Mouse (Mus musculus) hematopoietic multipotent progenitor cell, adult 10-12 weeks (in vitro differentiated cells): ENCODE measurements around the gene Olfr1360. TPM values are rescaled to one million over a fixed set of nuclear protein-coding genes. Genes with fewer than 3 reads are reported as not detected.

Experiments
- polyA plus RNA-seq: library from polyadenylated mRNA; stranded (reverse); fragments of >175 nt; gene quantifications from 2 replicates; pipeline ENCODE4 v1.2.3, GENCODE M21; 2012; ENCODE audit warnings: low replicate concordance

Gene Olfr1360
- not detected in 2 replicates for polyA plus RNA-seq

DNA sequence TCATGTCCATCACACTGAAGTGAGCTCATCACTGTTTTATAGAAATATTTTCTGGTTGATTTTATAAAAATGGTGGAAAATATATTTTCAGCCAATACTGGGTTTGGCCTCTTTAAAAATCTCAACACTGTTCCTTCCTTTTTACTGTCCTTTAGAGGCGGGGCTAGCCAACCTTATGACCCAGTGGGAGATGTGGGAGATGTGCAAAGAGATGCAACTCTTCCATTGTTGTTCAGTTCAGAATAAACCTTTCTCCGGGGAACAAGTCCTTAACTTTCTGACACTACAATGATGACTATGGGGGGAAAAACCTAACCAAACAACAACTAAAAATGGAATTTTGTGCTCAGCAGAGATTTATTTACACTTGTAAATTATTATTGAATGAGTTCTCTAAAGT lies at the start of gene Olfr1360:
Olfr1360 (minus strand) TSS at position 101 of the 400 bp plus-strand sequence.

DNA sequence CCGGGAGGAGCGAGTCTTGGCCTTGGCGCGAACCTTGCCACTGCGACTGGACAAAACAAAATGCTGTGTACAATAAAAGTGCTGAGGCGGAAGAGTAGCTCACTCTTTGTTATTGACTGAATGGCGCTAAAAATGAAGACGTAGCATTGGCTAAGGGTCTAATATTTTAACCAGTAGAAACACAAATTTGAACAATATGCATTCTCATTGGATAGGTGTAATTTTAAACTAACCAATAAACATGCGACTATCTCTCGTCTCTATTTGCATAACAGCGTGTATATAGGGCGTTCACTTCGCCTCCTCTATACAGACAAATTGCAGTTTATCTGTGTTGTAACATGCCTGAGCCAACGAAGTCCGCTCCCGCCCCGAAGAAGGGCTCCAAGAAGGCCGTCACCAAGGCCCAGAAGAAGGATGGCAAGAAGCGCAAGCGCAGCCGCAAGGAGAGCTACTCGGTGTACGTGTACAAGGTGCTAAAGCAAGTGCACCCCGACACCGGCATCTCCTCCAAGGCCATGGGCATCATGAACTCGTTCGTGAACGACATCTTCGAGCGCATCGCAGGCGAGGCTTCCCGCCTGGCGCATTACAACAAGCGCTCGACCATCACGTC lies 44.7 kb upstream of the Olfr1360 start, which contains the start of gene Hist1h2bm:
Hist1h2bm (plus strand) TSS at position 288 of the 616 bp plus-strand sequence.

DNA sequence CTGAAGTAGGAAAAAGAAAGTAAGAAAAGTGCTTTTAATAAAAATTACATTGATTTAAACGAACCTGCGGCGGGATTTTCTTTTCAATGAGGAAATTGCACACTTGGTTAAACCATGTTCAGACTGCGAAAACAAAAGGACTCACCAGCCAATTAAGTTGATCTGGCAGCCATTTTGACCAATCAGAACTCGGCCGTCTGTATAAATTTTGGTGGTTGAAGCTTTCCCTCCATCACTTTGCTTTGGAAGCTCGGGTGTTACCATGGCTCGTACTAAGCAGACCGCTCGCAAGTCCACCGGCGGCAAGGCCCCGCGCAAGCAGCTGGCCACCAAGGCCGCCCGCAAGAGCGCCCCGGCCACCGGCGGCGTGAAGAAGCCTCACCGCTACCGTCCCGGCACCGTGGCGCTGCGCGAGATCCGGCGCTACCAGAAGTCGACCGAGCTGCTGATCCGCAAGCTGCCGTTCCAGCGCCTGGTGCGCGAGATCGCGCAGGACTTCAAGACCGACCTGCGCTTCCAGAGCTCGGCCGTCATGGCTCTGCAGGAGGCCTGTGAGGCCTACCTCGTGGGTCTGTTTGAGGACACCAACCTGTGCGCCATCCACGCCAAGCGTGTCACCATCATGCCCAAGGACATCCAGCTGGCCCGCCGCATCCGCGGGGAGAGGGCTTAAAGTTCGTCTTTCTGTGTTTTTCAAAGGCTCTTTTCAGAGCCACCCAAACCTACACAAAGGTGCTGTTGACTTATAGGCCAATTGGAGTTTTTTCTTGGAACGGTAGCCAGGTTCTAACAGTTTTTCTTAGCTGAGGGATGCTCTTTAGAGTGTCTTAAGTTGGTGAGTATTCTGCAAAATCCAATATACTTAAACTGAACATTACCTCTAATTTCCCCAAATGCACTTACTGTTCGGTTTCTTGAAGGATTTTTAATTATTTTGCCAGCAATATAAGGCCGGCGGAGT lies 40.5 kb upstream of the Olfr1360 start, which contains the start of gene Hist1h3h:
Hist1h3h (plus strand) TSS at position 263 of the 961 bp plus-strand sequence.

DNA sequence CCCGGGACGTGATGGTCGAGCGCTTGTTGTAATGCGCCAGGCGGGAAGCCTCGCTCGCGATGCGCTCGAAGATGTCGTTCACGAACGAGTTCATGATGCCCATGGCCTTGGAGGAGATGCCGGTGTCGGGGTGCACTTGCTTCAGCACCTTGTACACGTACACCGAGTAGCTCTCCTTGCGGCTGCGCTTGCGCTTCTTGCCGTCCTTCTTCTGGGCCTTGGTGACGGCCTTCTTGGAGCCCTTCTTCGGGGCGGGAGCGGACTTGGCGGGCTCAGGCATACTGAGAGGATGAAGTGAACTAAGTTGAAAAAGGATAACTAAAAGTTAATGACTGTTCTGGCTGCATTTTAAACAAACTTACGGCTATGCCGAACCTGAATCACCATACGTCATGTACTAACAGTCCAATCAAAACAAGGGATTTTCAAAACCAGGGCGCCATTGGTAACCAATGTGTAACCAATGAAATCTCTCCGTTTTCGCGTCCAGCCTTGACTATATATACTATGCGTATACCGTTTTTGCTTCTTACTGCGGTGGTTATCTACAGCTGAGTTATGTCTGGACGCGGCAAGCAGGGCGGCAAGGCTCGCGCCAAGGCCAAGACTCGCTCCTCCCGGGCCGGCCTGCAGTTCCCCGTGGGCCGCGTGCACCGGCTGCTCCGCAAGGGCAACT lies 38.8 kb upstream of the Olfr1360 start, which contains the start of the genes Hist1h2bl and Hist1h2ai:
Hist1h2bl (minus strand) TSS at position 280 of the 676 bp plus-strand sequence.
Hist1h2ai (plus strand) TSS at position 559 of the 676 bp plus-strand sequence.

DNA sequence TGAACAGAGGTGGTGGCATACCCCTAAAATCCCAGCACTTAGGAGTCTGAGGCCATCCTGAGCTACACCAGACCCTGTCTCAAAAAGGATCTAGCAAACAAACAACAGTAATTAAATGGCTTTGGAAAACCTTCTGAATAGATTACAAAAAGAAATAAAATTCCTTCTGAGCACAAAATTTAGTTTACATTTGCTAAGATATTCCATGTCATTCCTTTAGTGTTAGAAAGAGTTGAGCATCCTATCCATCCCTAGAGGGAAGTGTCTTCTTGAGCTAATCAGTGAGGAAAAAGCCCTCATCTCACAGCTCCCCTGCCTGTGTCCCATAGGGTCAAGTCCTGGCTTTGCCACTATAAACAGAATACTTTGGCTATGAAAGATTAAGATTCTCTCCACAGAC lies 20.6 kb upstream of the Olfr1360 start, which contains the start of gene Olfr1359:
Olfr1359 (plus strand) TSS at position 301 of the 400 bp plus-strand sequence.

DNA sequence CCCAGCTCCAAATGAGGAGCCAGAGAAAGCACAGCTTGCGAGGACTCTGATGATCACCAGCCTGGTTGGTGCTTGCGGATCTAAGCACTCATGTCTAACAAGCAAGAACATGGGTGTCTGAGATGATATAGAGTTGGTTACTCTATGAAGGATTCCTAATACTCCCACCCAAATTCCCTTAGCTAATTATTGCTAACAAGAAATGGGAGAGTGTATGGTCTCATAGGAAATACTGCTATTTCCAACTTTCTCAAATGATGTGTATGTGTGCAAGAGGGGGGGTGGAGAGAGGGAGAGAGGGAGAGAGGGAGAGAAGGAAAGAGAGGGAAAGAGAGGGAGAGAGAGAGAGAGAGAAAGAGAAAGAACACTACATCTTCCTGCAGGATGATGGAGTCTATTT lies 13.9 kb downstream of the Olfr1360 start, which contains the start of gene Olfr1361:
Olfr1361 (minus strand) TSS at position 101 of the 400 bp plus-strand sequence.

DNA sequence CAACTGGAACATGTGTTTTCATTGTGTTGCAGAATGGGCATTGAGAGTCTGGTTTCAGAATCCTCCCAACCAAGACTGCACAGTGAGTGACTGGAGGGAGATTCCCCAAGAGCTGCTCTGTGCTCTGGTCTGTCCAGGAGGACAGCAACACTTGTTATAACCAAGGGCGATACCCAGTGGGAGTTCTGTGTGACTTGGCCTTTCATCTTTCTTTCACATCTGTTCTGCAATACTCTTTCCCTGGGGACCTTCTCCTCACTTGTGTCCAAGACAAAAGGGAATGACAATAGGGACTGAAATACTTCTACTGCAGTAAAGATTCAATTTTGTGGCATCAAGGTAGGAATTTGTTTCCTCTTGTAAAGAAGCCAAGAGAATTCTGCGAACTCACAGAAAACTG lies 34.8 kb downstream of the Olfr1360 start, which contains the start of gene Olfr11:
Olfr11 (minus strand) TSS at position 101 of the 400 bp plus-strand sequence.

Other genes starting within 250 kb of the Olfr1360 start
- 0.19 TPM in 1 of 2 replicates, not detected in the other for gene Pgbd1, start 236.3 kb downstream of the Olfr1360 start, polyA plus RNA-seq
- gene Zscan26, start 223.7 kb downstream of the Olfr1360 start, polyA plus RNA-seq, result 7.6 and 8.1 TPM in 2 replicates
- 0.65 and 1.1 TPM in 2 replicates for gene Nkapl, start 208.9 kb downstream of the Olfr1360 start, polyA plus RNA-seq
- 0.07 TPM in 1 of 2 replicates, not detected in the other for gene Zkscan4, start 198.5 kb downstream of the Olfr1360 start, polyA plus RNA-seq
- gene Gm10065, start 198.0 kb downstream of the Olfr1360 start, polyA plus RNA-seq, result not detected in 2 replicates
- 0.21 and 0.27 TPM in 2 replicates for gene AK157302, start 182.2 kb downstream of the Olfr1360 start, polyA plus RNA-seq
- gene Gm11273, start 176.0 kb downstream of the Olfr1360 start, polyA plus RNA-seq, result 5.8 and 7.5 TPM in 2 replicates
- 3.4 and 5.8 TPM in 2 replicates for gene Zkscan8, start 146.3 kb downstream of the Olfr1360 start, polyA plus RNA-seq
- gene Olfr1366, start 134.6 kb downstream of the Olfr1360 start, polyA plus RNA-seq, result not detected in 2 replicates
- gene Olfr1535, start 117.5 kb downstream of the Olfr1360 start, polyA plus RNA-seq, result not detected in 2 replicates
- not detected in 2 replicates for gene Olfr1364, start 95.6 kb downstream of the Olfr1360 start, polyA plus RNA-seq
- not detected in 2 replicates for gene Olfr1362, start 63.4 kb downstream of the Olfr1360 start, polyA plus RNA-seq
- gene Olfr11, start 34.9 kb downstream of the Olfr1360 start, polyA plus RNA-seq, result not detected in 2 replicates
- gene Olfr1361, start 14.0 kb downstream of the Olfr1360 start, polyA plus RNA-seq, result not detected in 2 replicates
- not detected in 2 replicates for gene Olfr1359, start 20.7 kb upstream of the Olfr1360 start, polyA plus RNA-seq
- 2.0 TPM in 1 of 2 replicates, not detected in the other for gene Hist1h2bl, start 38.7 kb upstream of the Olfr1360 start, polyA plus RNA-seq
- gene Hist1h2ai, start 39.0 kb upstream of the Olfr1360 start, polyA plus RNA-seq, result 11.2 and 13.3 TPM in 2 replicates
- gene Hist1h3h, start 40.3 kb upstream of the Olfr1360 start, polyA plus RNA-seq, result 20.5 and 29.9 TPM in 2 replicates
- 0.85 and 0.91 TPM in 2 replicates for gene Hist1h2bm, start 44.6 kb upstream of the Olfr1360 start, polyA plus RNA-seq
- gene Hist1h4j, start 57.7 kb upstream of the Olfr1360 start, polyA plus RNA-seq, result 0.72 and 1.6 TPM in 2 replicates
- 10.5 and 30.0 TPM in 2 replicates for gene Hist1h4k, start 73.1 kb upstream of the Olfr1360 start, polyA plus RNA-seq
- gene Hist1h2ak, start 76.4 kb upstream of the Olfr1360 start, polyA plus RNA-seq, result 17.5 and 23.9 TPM in 2 replicates
- gene Hist1h2bn, start 76.7 kb upstream of the Olfr1360 start, polyA plus RNA-seq, result 0.92 TPM in 1 of 2 replicates, not detected in the other
- gene Hist1h1b, start 103.2 kb upstream of the Olfr1360 start, polyA plus RNA-seq, result 4.1 TPM in 1 of 2 replicates, not detected in the other
- 6.5 and 18.1 TPM in 2 replicates for gene Hist1h3i, start 106.0 kb upstream of the Olfr1360 start, polyA plus RNA-seq
- gene Hist1h2an, start 109.8 kb upstream of the Olfr1360 start, polyA plus RNA-seq, result 15.3 and 16.1 TPM in 2 replicates
- gene Hist1h2bp, start 110.1 kb upstream of the Olfr1360 start, polyA plus RNA-seq, result 0.47 and 2.4 TPM in 2 replicates
- gene Hist1h2bq, start 132.8 kb upstream of the Olfr1360 start, polyA plus RNA-seq, result 5.8 and 8.5 TPM in 2 replicates
- 1,820 and 2,295 TPM in 2 replicates for gene Hist1h2ao, start 133.1 kb upstream of the Olfr1360 start, polyA plus RNA-seq
- 19.5 and 44.0 TPM in 2 replicates for gene Hist1h4m, start 134.3 kb upstream of the Olfr1360 start, polyA plus RNA-seq
- 19.6 and 28.2 TPM in 2 replicates for gene Hist1h4n, start 154.8 kb upstream of the Olfr1360 start, polyA plus RNA-seq
- gene Hist1h2ap, start 156.1 kb upstream of the Olfr1360 start, polyA plus RNA-seq, result 1,183 and 6,694 TPM in 2 replicates
- 5.3 and 9.4 TPM in 2 replicates for gene Hist1h2br, start 156.3 kb upstream of the Olfr1360 start, polyA plus RNA-seq